Mouse (Mus musculus): ENCODE data around the gene Gm7138.
"Not testable (repeated sequence)": the region's sequence is repeated elsewhere in the genome, so short reads cannot be mapped to it uniquely, and the experiment has no call there.

Gene Gm7138

GRCm38 (mm10) chr10:77776844-77777243 lies at the start of gene Gm7138:
TSS of gene Gm7138 (minus strand) at chr10:77776944.
- DNase-seq, result not testable (repeated sequence)

GRCm38 (mm10) chr10:77819203-77819602 lies 42.5 kb upstream of the Gm7138 start:
- DNase-seq, result no peak

- DNase-seq, result no peak
Measured at GRCm38 (mm10) chr10:77818523-77818922, 41.8 kb upstream of the Gm7138 start.

GRCm38 (mm10) chr10:77815514-77815913 lies 38.8 kb upstream of the Gm7138 start:
- peak; percentile 6 to 9 for DNase-seq

- no peak for DNase-seq
Measured at GRCm38 (mm10) chr10:77814382-77814781, 37.6 kb upstream of the Gm7138 start, which contains the start of gene Gm2696. TSS of gene Gm2696 (plus strand) at chr10:77814682.

GRCm38 (mm10) chr10:77811743-77812142 lies 35.0 kb upstream of the Gm7138 start, which contains the start of gene Gm9507:
TSS of gene Gm9507 (minus strand) at chr10:77811843.
- no peak for DNase-seq

GRCm38 (mm10) chr10:77804095-77804494 lies 27.4 kb upstream of the Gm7138 start:
- DNase-seq, result no peak

- DNase-seq, result no peak
Measured at GRCm38 (mm10) chr10:77798921-77799508, 22.3 kb upstream of the Gm7138 start, which contains the start of gene Gm19668. TSS of gene Gm19668 (minus strand) at chr10:77799133.

- DNase-seq, result not testable (repeated sequence)
Measured at GRCm38 (mm10) chr10:77798164-77798920, 21.6 kb upstream of the Gm7138 start.

- no peak for DNase-seq
Measured at GRCm38 (mm10) chr10:77797677-77798076, 20.9 kb upstream of the Gm7138 start.

GRCm38 (mm10) chr10:77794976-77795375 lies 18.2 kb upstream of the Gm7138 start, which contains the start of gene Gm9639:
TSS of gene Gm9639 (minus strand) at chr10:77795076.
- DNase-seq, result no peak

GRCm38 (mm10) chr10:77788621-77789020 lies 11.9 kb upstream of the Gm7138 start:
- DNase-seq, result no peak

GRCm38 (mm10) chr10:77787876-77788275 lies 11.1 kb upstream of the Gm7138 start, which contains the start of gene Gm7137:
TSS of gene Gm7137 (minus strand) at chr10:77788200.
- not testable (repeated sequence) for DNase-seq

- DNase-seq, result not testable (repeated sequence)
Measured at GRCm38 (mm10) chr10:77783396-77783795, 6.7 kb upstream of the Gm7138 start.

GRCm38 (mm10) chr10:77782442-77782841 lies 5.7 kb upstream of the Gm7138 start, which contains the start of gene Gm3250:
TSS of gene Gm3250 (minus strand) at chr10:77782542.
- DNase-seq, result not testable (repeated sequence)

- not testable (repeated sequence) for DNase-seq
Measured at GRCm38 (mm10) chr10:77772142-77772541, 4.6 kb downstream of the Gm7138 start.

GRCm38 (mm10) chr10:77771225-77771624 lies 5.5 kb downstream of the Gm7138 start, which contains the start of gene Gm3238:
TSS of gene Gm3238 (minus strand) at chr10:77771325.
- not testable (repeated sequence) for DNase-seq

- no peak for DNase-seq
Measured at GRCm38 (mm10) chr10:77769727-77770126, 7.0 kb downstream of the Gm7138 start.

- not testable (repeated sequence) for DNase-seq
Measured at GRCm38 (mm10) chr10:77759582-77759981, 17.2 kb downstream of the Gm7138 start, which contains the start of gene Gm3233. TSS of gene Gm3233 (minus strand) at chr10:77759682.

GRCm38 (mm10) chr10:77753448-77753847 lies 23.3 kb downstream of the Gm7138 start:
- DNase-seq, result no peak

- DNase-seq, result not testable (repeated sequence)
Measured at GRCm38 (mm10) chr10:77752312-77752711, 24.4 kb downstream of the Gm7138 start.

GRCm38 (mm10) chr10:77751254-77751653 lies 25.5 kb downstream of the Gm7138 start, which contains the start of gene Gm9736:
TSS of gene Gm9736 (minus strand) at chr10:77751354.
- DNase-seq, result not testable (repeated sequence)

- not testable (repeated sequence) for DNase-seq
Measured at GRCm38 (mm10) chr10:77750686-77751085, 26.1 kb downstream of the Gm7138 start.

Data from lung, adult 18-20 months (tissue).